Comparison of ENCODE assay signal across 8 mouse cellular contexts in genomic region chr3:145904850-145905776, GRCm38 (mm10). TPM values are rescaled to one million over a fixed set of nuclear protein-coding genes. Genes with fewer than 3 reads are reported as not detected.
DNase-seq lines count a peak whose midpoint lies in the region; ATAC-seq lines count a peak whose summit lies in the region.

No protein-coding gene starts in this region.

- ATAC-seq in embryonic facial prominence, embryonic 13.5 days (ENCODE audit: insufficient number of reproducible peaks, insufficient read depth, low FRiP score, low TSS enrichment, low read depth) = no peak; the same call in 1 of the 2 replicates
- no peak for ATAC-seq in heart, embryonic 12.5 days (ENCODE audit: insufficient number of reproducible peaks, low FRiP score)
- ATAC-seq in kidney, embryonic 16.5 days (ENCODE audit: low FRiP score, low TSS enrichment) = peak; percentile 50; the same call in 1 of the 2 replicates
- ATAC-seq in neutrophil, adult 5-6 weeks (ENCODE audit: extremely low read depth, insufficient number of reproducible peaks, low FRiP score, poor library complexity, severe bottlenecking) = peak; percentile 42; the same call in 1 of the 2 replicates

- peak; percentile 51 for DNase-seq in ES-CJ7 (ENCODE audit: low read depth, low spot score)
- DNase-seq in adrenal gland, postnatal 10 days = peak; percentile 79
- peak; percentile 42 to 53 for DNase-seq in lung, adult 18-20 months
- peak; percentile 72 for DNase-seq in urinary bladder, postnatal 14 days (ENCODE audit: low spot score)

- H3K36me3 ChIP-seq in embryonic facial prominence, embryonic 13.5 days = no peaks in the 10 kb centered on the region
- no peaks in the 10 kb centered on the region for H3K36me3 ChIP-seq in heart, embryonic 12.5 days
- no peaks in the 10 kb centered on the region for H3K36me3 ChIP-seq in kidney, embryonic 16.5 days (ENCODE audit: insufficient read depth, low read length)

- H3K9me3 ChIP-seq in embryonic facial prominence, embryonic 13.5 days = no peaks in the 10 kb centered on the region
- H3K9me3 ChIP-seq in heart, embryonic 12.5 days (replicated peaks) = no peaks in the 10 kb centered on the region
- H3K9me3 ChIP-seq in kidney, embryonic 16.5 days (ENCODE audit: low read length) = no peaks in the 10 kb centered on the region

- no peak overlapping the region for H3K27ac ChIP-seq in embryonic facial prominence, embryonic 13.5 days
- H3K27ac ChIP-seq in heart, embryonic 12.5 days (ENCODE audit: poor library complexity, severe bottlenecking) = no peak overlapping the region
- no peak overlapping the region for H3K27ac ChIP-seq in kidney, embryonic 16.5 days (ENCODE audit: low read length)

- H3K4me3 ChIP-seq in embryonic facial prominence, embryonic 13.5 days = no peak overlapping the region
- no peak overlapping the region for H3K4me3 ChIP-seq in heart, embryonic 12.5 days
- H3K4me3 ChIP-seq in kidney, embryonic 16.5 days (ENCODE audit: low read length) = no peak overlapping the region

- peaks cover 5% of the 10 kb centered on the region; the same call in 1 of the 2 replicates for H3K4me1 ChIP-seq in embryonic facial prominence, embryonic 13.5 days
- H3K4me1 ChIP-seq in heart, embryonic 12.5 days (replicated peaks) = peaks cover 7% of the 10 kb centered on the region; the same call in 1 of the 2 replicates
- no peaks in the 10 kb centered on the region; the same call in 1 of the 2 replicates for H3K4me1 ChIP-seq in kidney, embryonic 16.5 days (ENCODE audit: insufficient read depth, low read length)

- peak overlapping the region; percentile 49 for H3K4me2 ChIP-seq in embryonic facial prominence, embryonic 13.5 days
- peak overlapping the region; percentile 41 for H3K4me2 ChIP-seq in heart, embryonic 12.5 days
- H3K4me2 ChIP-seq in kidney, embryonic 16.5 days (replicated peaks; ENCODE audit: low read depth, low read length) = peak overlapping the region; percentile 35; the same call in 1 of the 2 replicates

- 48% methylated on average over 22 of the region's 22 CpGs for WGBS in embryonic facial prominence, embryonic 13.5 days
- WGBS in heart, embryonic 12.5 days = 48% methylated on average over 22 of the region's 22 CpGs
- WGBS in kidney, embryonic 16.5 days = 58% methylated on average over 22 of the region's 22 CpGs

- H3K27me3 ChIP-seq in embryonic facial prominence, embryonic 13.5 days = no peaks in the 10 kb centered on the region
- H3K27me3 ChIP-seq in heart, embryonic 12.5 days (replicated peaks) = peaks cover 4% of the 10 kb centered on the region; the same call in 1 of the 2 replicates
- H3K27me3 ChIP-seq in kidney, embryonic 16.5 days (ENCODE audit: insufficient read depth, low read length) = no peaks in the 10 kb centered on the region

- H3K9ac ChIP-seq in embryonic facial prominence, embryonic 13.5 days = 0 out of 2 replicates have a peak overlapping the region, but pooled peaks have one; percentile 21
- H3K9ac ChIP-seq in heart, embryonic 12.5 days = no peak overlapping the region
- H3K9ac ChIP-seq in kidney, embryonic 16.5 days (replicated peaks; ENCODE audit: low read length) = no peak overlapping the region

RNA-seq across cellular contexts. Expression of gene Bcl10, which starts 17.5 kb away (rescaled TPM):
- 10 to 100 TPM; 24.3 to 25.5 TPM for total RNA-seq in adrenal gland, postnatal 10 days (2021)
- polyA plus RNA-seq in embryonic facial prominence, embryonic 13.5 days (2015; fragmentation: Nextera tagmentation; extraction: Ambion mirVana) = 47.0 and 50.4 TPM in 2 replicates
- polyA plus RNA-seq in heart, embryonic 12.5 days (2016; fragmentation: Nextera tagmentation; extraction: Ambion mirVana) = 42.9 and 43.1 TPM in 2 replicates
- polyA plus RNA-seq in kidney, embryonic 16.5 days (2015; fragmentation: Nextera tagmentation; extraction: Ambion mirVana) = 53.5 and 56.2 TPM in 2 replicates
- 126 and 152 TPM in 2 replicates for total RNA-seq in neutrophil, adult 5-6 weeks (2017)

RNA-seq across cellular contexts. Expression of gene 2410004B18Rik, which starts 32.7 kb away (rescaled TPM):
- total RNA-seq in adrenal gland, postnatal 10 days (2021) = 10 to 100 TPM; 21.4 to 22.3 TPM
- 50.7 and 61.1 TPM in 2 replicates for polyA plus RNA-seq in embryonic facial prominence, embryonic 13.5 days (2015; fragmentation: Nextera tagmentation; extraction: Ambion mirVana)
- 46.6 and 47.2 TPM in 2 replicates for polyA plus RNA-seq in heart, embryonic 12.5 days (2016; fragmentation: Nextera tagmentation; extraction: Ambion mirVana)
- polyA plus RNA-seq in kidney, embryonic 16.5 days (2015; fragmentation: Nextera tagmentation; extraction: Ambion mirVana) = 46.0 and 51.9 TPM in 2 replicates
- total RNA-seq in neutrophil, adult 5-6 weeks (2017) = 45.2 and 50.5 TPM in 2 replicates

Comparison
In these comparisons a context has a peak if more than half of its experiments do, and no peak if none do; other contexts are left out.
1. ATAC-seq: peak in kidney, embryonic 16.5 days (single experiment) and neutrophil, adult 5-6 weeks (single experiment); none in embryonic facial prominence, embryonic 13.5 days (single experiment) and heart, embryonic 12.5 days (single experiment).
2. Peak in every context shown above with its lines, with median percentiles within 50 percentile points of each other: DNase-seq and H3K4me2 ChIP-seq.